Mouse (Mus musculus) lung, postnatal 25 days (tissue): ENCODE measurements around the gene Shc3.

ENCODE experiments used
- DNase-seq: peaks from one replicate; pipeline ENCODE4 v3.0.0; 2022; ENCODE audit warnings: low spot score

Shc3 gene

DNA sequence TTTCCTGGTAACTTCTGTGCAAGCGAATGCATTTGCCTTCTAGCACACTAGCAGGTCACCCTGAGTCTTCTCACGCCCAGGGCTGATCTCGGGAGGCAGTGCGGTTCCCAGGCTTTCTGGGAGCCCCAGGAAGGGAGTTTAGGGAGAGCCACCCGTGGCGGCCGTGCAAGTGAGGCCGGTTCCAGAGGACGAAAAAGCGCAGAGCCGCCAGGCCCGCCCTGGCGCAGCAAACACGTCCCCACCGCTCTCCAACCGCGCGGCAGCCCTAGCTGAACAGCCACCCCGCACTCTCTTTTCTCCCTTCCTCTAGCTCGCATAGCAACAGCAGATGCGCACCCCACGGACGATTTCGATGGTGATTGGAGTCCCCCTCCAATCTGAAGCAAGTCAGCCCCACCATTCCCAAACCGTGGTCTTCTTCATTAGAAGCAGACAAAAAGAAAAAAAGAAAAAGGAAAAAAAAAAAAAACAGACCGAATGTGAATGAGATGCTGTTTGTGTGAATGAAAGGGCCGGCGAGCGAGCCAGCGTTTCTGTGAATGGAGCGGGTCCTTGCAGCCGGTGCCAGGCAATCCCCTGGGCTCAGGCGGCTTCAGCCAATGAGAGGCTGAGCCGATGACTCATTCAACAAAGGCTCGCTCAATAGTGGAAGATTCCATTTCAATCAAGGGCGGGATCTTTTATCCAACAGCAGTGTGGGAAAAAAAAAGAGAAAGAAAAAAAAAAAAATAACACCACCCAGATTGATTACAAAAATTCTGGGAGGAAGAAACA is at the start of gene Shc3:
TSS of gene Shc3 (minus strand) at position 509 of the 774 bp plus-strand sequence.
- DNase-seq = peak; percentile 52

DNA sequence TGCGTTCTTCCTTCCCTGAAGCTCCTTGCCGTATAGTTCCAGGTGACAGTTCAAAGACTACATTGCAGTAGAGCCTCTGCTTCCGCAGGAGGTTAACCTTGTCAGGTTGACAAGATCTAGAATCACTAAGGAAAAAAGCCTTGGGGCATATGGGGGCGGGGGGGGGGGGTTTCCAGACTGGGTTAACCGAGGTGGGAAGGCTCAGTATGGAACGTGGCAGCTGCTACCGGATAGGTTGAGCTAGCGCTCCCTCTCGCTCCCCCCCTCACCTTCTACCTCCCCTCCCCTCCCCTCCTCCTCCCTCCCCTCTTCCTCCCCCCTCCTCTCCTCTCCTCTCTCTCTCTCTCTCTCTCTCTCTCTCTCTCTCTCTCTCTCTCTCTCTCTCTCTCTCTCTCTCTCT is 49.4 kb upstream of the Shc3 start:
- DNase-seq = no peak

DNA sequence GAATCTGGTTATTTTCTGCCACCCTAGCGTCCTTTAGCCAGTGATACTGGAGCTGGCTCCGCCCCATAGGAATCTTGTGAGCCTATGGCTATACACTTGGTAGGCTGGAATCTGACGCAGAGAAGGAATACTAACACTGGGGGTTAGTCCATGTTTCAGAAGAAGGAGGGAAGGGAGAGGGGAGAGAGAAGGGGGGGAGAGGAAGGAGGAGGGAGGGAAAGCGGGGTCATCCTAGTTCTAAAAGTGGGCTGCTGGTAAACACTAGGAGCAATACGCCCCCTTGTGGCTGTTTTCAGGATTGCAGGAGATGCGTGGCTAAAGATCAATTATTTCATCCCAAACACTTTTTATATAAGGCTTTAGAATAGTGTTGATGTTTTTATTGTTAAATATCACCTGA is 48.6 kb upstream of the Shc3 start:
- DNase-seq = peak; percentile 41

DNA sequence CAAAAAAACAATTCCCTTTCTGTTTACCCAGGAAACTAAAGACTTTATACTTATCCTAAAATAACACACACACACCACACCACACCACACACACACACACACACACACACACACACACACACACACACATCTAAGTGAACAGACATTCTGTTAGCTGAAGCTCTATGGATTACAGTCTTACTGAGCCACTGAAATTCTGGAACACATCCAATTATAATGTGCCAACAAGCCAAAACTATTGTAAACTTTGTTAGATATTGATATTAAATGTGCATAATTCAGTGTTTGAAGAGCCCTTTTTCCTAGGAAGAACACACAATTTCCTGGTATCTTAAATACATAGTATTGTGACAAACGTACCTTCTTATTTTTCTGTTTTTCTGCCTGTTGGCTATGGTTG is 48.1 kb upstream of the Shc3 start:
- no peak for DNase-seq

DNA sequence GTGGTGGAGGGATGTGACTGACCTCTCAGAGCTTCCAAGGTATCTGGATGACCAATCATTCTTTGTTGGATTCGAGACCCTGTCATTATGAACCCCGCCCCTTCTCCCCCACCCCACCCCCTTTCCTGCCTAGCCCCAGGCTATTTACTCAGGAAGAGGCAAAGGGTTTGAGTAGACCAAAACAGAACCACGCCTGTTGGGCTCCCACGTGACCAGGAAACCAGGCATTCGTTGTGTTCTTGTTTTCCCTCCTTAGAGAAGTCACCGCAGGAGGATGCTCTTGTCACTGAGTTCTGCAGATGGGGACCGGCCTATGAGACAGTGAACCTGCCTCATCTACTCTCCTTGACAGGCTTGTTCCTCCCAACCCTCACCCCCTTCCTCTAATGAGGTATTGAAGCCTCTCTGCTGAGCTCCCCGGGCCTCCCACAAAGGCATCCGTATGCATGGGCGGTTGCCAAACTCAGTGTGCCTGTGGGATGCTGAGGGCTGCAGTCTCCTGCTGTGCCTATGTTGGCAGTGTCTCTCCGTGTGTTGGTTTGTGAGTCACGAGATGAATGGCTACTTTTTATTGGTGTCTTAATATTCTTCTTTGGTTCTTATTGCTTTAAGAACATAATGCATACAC is 47.3 kb upstream of the Shc3 start:
- DNase-seq = no peak

DNA sequence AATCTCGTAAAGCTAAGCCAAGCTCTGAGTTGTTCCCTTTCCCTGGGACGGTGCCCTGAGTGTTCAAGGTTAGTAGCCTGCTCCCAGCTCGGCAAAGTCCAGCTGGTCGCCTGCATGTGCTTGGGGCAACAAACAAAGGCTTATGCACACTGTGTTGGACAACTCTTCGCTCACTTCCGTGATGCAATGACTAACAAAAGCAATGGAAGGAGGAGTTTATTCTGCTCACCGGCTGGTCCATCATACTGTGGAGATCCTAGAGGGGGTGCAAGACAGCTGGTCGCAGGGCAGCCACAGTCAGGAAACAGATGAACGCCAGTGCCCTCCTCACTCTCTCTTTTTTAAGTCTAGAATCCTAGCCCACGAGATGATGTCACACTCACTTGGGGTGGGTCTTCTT is 46.6 kb upstream of the Shc3 start:
- DNase-seq = no peak

DNA sequence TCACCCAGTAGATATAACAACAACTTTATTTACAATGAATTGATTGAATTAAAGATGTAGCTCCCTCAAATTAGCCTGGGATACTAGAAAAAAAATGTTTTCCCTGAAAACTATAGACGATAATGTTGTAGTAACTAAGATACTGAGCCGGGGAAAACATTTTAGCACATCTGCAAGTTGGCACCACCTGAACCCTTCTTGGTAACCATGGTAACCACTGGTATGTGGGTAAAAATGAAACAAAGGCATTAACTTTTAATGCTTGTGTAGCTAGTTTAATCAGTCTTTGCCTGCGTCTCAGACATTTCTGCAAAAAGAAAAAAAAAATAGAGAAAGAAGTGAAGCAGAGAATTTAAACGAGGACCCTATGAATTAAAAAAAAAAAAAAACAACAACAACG is 42.3 kb upstream of the Shc3 start:
- no peak for DNase-seq

DNA sequence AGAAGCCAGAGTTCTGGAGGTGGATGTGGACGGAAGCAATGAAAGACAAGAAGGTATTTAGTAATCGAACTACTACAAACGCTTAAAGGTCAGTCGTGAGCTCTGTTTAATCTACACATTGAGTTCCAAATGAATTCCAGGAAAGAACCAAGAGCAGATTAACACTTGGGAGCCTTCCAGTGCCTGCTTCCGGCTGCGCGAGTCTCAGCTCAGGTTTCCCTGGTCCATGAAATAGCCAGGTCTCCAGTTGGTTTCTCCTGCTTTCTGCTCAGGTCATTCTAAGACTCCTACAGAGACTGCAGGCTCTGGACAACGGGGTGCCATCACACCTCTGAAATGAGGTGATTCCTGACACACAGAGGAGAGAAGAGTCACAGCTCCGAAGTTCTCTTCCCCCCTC is 41.8 kb upstream of the Shc3 start:
- no peak for DNase-seq

DNA sequence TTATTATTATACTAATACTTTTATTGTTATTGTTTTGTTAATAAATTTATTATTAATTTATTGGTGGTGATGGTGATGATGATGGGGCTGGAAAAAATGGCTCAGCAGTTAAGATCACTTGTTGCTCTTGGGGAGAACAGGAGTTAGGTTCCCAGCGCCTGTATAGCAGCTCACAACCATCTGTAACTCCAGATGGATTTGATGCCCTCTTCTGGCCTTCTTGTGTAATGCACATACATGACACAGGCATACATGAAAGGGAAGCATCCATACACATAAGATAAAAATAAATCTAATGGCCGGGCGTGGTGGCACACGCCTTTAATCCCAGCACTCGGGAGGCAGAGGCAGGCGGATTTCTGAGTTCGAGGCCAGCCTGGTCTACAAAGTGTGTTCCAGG is 40.0 kb upstream of the Shc3 start:
- no peak for DNase-seq

DNA sequence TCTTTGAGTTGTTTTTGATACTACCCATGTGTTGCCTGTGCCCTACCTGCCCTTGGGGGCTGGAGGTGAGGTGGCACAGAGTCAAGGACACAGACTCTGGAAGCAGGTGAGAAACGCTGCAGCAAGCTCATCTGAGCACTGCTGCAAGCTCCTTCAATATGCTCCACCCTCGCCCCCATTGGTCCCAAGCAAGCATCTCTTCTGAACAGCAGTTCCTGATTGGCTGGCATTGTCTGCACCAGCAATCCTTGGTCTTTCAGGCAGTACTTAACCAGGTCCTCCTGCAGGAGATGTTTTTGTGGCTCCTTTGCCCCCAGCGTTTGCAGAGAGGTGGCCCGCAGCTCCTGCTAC is 34.6 kb upstream of the Shc3 start:
- no peak for DNase-seq

DNA sequence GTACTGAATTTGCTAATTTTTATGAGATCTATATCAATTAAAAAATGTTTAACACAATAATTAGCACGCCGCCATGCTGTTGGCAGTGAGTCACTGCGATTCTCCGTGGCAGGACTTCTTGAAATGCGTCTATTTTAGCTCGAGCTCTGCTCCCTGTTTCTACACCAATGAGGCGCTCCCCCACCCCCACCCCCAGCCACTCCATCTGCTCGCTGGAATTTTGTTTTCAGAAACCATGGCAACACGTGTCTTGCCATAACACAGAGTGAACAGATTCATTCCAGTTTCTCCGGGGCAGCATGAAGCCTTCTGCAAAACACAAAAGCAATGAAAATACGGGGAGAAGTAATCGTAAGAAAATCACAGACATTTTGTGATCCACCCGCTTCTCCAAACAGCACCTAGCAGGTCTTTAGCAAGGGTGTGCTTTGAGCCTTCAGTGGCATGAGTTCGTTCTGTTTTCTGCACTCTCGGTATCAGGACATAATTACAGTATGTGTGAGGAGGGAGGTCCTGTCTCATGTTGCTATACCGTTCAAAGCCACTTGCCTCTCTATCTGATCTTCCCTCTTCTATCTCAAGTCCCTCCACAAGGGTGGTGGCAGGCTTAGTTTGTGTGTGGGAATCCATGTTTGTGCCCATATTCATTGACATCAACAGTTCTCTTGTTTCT is 34.1 kb upstream of the Shc3 start:
- no peak for DNase-seq

DNA sequence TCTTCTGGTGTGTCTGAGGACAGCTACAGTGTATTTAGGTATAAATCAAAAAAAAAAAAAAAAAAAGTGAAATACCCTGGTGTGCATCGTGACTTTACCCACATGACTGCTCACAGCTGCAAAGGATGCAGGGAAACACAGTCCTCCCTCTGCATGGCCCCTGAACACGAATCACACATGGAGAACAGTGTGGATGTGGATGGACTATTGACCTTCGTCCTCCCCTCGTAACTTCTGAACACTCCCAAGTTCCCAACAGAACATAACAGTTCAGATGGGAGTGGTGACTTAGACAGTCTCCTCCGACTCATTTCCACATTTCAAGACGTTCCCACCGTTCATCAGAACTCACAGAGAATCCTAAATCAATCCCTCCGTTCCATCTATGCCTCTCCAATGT is 33.5 kb upstream of the Shc3 start:
- no peak for DNase-seq

DNA sequence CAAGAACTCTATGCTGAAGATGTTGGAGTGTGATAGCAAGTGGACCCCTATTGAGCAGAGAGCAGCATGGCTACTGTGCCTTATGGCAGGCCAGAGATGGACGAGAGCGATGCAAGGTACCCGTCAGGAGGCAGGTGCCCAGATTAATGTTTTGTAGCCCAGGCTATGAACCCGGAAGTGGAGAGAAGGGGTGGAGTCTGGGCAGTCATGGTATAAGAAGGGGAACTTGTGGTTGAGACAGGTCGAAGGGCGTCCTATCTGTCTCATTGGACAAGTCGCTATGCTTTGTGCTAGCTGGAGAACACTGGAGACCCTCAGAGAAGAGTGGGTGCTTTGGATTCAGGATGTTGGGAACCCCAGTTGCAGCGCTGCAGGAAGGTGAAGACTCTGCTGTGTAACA is 30.9 kb upstream of the Shc3 start:
- no peak for DNase-seq

DNA sequence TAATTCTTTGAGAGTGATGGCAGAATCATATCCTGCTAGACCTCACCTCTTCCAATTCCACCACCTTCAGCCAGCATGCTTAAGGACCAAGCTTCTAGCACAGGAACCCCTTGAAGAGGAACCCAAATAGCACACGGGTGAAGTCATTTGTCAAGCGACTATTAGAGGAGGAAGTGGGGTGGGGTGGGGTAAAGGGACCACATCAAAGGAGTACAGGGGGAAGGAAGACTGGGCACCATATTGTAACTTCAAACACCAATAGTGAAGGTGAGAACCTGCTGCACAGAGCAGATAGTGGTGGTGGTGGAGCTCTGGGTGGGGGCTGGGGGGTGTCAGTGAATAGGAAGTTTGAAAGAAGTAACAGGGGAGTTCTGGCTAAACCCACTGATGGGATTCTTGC is 28.8 kb upstream of the Shc3 start:
- DNase-seq = no peak

DNA sequence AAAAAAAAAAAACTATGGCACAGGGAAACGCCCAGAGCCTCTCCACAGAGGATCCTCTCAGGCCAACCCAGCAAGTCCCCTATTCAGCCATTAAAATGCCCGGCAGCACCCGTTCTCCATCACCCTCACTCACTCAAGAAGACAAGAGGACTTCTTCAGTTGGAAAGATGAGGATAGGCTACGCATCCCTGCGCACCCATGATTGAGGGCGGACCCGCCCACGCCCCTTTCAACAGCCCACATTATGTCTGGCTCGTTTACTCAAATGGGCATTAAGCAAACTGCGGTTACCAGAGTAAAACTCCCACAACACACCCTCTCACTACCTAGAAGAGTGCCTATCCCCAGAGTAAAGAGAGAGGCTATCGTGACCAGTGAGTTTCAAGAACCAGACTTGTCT is 26.2 kb upstream of the Shc3 start:
- no peak for DNase-seq

DNA sequence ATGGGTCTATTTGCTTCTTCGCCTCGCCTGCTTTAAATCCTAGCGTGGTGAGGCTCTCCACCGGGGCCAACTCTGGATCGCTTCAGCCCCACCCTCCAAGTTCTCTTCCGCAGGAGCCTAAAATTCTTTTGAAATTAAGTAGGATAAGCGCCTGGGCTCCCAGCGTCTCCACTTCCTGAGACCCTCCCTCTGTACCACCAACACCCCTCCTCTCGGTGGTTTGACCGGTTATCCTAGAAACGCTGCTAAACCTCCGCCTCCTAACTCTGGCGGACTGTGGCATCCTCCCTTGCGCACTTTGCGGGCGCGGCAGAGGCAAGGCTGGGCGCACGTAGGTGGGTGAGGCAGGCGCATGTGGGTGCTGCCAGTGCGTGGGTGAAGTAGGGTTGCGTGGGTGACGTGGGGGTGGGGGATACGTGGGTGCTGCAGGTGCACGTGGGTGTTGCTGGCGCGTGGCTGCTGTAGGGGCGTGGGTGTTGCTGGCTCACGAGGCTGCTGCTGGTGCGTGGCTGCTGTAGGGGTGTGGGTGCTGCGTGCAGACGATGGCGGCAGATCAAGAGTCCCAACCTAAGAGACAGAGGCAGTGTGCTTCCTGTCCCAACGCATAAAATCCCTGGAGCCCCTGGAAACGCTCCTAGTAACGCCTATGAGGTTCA is 25.6 kb upstream of the Shc3 start:
- DNase-seq = no peak

DNA sequence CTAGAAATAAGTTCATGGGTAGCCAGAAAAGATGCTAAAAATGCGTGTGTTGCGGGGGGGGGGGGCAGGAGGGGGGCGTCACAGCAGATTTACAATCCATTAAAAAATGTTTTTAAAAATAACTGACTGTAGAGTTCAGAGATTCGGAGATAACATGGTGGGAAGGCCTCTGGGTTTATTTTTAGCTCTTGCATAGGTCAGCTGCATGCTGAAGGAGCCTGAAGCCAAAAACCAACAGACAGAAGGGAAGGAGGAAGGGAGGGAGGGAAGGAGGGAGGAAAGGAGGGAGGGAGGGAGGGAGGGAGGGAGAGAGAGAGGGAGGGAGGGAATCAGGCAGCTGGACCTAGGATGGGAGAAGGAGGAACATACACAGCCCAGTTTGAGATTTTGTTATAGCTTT is 18.8 kb upstream of the Shc3 start:
- DNase-seq = no peak

DNA sequence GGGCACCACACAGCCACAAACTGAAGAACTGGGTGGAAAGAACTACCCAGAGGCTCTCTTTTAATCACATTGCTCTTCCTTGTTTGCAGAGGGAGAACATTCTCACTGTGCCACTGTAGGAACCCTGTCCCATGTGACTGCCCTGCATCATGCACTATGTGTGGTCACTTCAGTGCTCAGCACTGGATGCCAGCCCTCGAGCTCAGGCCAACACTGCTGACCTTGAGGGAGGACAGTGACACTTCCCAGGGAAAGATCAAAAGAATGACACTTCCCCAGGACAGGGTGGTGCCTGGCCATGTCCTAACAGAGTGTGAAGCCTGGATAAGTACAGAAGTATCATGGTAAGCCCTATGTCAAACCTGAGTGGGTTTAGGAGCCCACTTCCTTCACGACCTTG is 13.0 kb upstream of the Shc3 start:
- DNase-seq = no peak

DNA sequence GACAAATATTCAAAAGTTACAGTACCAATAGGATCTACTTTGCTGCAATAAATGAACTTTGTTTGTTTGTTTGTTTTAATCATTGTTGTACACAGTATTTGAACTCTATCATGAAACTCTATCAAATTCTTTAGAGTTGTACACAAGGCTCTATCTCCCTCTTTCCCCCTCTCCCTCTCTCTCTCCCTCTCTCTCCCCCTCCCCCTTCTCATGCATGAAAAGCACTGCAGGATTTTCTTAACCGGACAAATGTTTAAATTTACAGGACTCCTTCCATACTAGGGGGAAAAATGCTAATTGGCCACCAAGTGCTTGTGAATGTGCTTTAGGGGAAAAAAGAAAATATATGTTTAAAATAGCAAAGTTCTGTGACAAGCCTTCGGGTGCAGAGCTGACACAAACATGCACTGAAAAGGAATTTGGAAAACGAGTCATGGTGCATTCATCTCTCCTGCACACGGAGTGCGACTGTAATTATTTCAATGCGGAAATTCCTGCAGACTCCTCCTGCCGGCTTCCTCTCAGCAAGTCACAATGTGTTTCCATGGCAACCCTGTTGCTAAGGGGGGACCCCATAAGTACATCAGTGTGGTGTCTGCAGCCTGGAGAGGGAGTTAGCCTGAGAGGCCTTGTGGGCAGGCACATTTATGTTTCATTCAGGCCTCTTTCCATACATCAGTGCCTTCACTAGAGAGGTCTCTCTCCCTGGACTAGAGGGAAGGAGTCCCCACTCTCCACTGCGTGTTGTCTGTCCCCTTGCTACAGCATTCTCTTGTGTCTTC is 11.2 kb upstream of the Shc3 start:
- no peak for DNase-seq

DNA sequence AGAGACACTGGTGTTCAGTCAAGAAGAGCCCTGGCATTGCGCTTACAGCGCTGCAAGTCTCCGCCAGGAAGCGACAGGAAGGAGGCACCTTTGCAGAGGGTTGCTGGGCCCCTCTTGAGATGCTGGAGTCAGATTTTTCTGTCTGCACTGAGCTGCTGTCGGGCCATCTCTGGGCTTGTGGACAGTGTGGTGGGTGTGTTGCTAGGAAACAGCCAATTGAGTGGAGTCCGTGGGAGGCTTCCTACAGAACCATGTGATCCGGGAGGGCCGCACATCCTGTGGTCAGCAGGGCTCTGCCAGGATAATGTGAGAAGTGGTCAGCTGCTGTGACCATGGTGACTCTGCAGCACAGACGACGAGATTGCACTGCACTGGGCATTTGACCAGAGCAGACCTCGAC is 4.6 kb upstream of the Shc3 start:
- DNase-seq = peak; percentile 31

DNA sequence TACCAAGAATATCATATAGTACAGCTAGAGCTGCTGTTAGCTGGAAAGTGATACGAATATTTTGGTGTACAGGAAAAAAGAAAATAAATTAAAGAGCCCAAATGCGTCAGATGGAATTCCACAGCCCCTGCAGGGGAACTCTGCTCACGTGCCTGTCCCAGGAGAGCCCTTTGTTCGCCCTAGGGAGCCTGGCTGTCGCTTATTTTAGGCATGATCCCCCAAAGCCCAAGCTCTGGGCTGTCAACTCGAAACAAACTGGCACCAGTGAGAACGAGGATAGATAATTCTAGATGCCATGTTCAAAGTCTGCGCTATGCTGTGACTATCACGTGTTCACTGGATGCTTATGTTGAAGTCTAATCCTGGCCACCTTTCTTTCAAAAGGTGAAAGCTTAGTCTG is 892 bp upstream of the Shc3 start:
- DNase-seq = no peak

DNA sequence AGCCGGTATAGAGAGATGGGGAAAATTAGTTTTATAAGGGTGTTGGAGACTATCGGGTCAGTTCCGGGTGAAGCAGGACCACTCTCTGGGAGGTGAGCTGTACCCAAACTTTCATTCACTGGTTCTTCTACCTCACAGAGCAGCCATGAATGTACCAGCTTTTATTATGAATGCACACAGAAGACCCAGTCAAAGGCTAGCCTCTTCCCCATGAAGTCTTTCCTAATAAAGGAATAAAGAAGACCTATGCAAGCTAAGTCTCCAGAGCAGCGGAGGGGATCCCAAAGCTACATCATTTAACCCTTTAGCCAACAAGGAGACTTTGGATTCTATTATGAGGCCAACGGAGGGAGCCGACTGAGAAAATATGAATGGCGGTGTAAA is 458 bp upstream of the Shc3 start:
- DNase-seq = no peak
